Mouse (Mus musculus) mouse embryonic stem cell (cell line): ENCODE data around the gene OR5BS1P.
"Not testable (repeated sequence)": the region's sequence is repeated elsewhere in the genome, so short reads cannot be mapped to it uniquely, and the experiment has no call there.

Source experiments
- in situ Hi-C, 2 experiments: fragments of 300-500 bp; cut with MboI; formaldehyde crosslinking; loops; 1 replicate in 1 of 2; 3 replicates in 1 of 2; pipeline ENCODE4 v1.14.3; 2019 to 2020; ENCODE audit warnings: low sequenced_read_pairs in 2 of 2, low pct_unique_long_range_greater_than_20kb in 1 of 2, mixed read lengths in 1 of 2; ENCODE audit not compliant: unreplicated experiment in 1 of 2

Gene OR5BS1P

GRCm38 (mm10) chr15:98469596-98469995 is at the start of gene OR5BS1P:
TSS of gene OR5BS1P (plus strand) at chr15:98469896.
- in situ Hi-C loops, result no loop called here

GRCm38 (mm10) chr15:98420897-98421296 is 48.8 kb upstream of the OR5BS1P start:
- in situ Hi-C loops, result no loop called here

- in situ Hi-C loops, result no loop called here
Observed at GRCm38 (mm10) chr15:98424326-98424725, 45.4 kb upstream of the OR5BS1P start.

GRCm38 (mm10) chr15:98424753-98425152 is 44.9 kb upstream of the OR5BS1P start:
- in situ Hi-C loops, result no loop called here

- in situ Hi-C loops, result no loop called here
Observed at GRCm38 (mm10) chr15:98425188-98425587, 44.5 kb upstream of the OR5BS1P start.

- in situ Hi-C loops, result not testable (repeated sequence)
Observed at GRCm38 (mm10) chr15:98430925-98431324, 38.8 kb upstream of the OR5BS1P start, which contains the start of gene Olfr282. TSS of gene Olfr282 (plus strand) at chr15:98431225.

GRCm38 (mm10) chr15:98444561-98444960 is 25.1 kb upstream of the OR5BS1P start:
- in situ Hi-C loops, result no loop called here

- in situ Hi-C loops, result no loop called here
Observed at GRCm38 (mm10) chr15:98448521-98448920, 21.2 kb upstream of the OR5BS1P start.

- in situ Hi-C loops, result no loop called here
Observed at GRCm38 (mm10) chr15:98452288-98452687, 17.4 kb upstream of the OR5BS1P start, which contains the start of gene Olfr281. TSS of gene Olfr281 (plus strand) at chr15:98452588.

- in situ Hi-C loops, result no loop called here
Observed at GRCm38 (mm10) chr15:98471539-98471938, 1.8 kb downstream of the OR5BS1P start.

- in situ Hi-C loops, result no loop called here
Observed at GRCm38 (mm10) chr15:98474958-98475357, 5.3 kb downstream of the OR5BS1P start.

- in situ Hi-C loops, result no loop called here
Observed at GRCm38 (mm10) chr15:98475382-98475781, 5.7 kb downstream of the OR5BS1P start.

- in situ Hi-C loops, result no loop called here
Observed at GRCm38 (mm10) chr15:98476281-98476680, 6.6 kb downstream of the OR5BS1P start.

- in situ Hi-C loops, result no loop called here
Observed at GRCm38 (mm10) chr15:98479568-98480102, 9.9 kb downstream of the OR5BS1P start.

GRCm38 (mm10) chr15:98482701-98483100 is 13.0 kb downstream of the OR5BS1P start, which contains the start of gene Lalba:
TSS of gene Lalba (minus strand) at chr15:98482721.
- in situ Hi-C loops, result no loop called here

GRCm38 (mm10) chr15:98483907-98484886 is 14.5 kb downstream of the OR5BS1P start:
- in situ Hi-C loops, result no loop called here

- in situ Hi-C loops, result no loop called here
Observed at GRCm38 (mm10) chr15:98486433-98487021, 16.8 kb downstream of the OR5BS1P start.

GRCm38 (mm10) chr15:98491332-98491731 is 21.6 kb downstream of the OR5BS1P start:
- in situ Hi-C loops, result no loop called here

GRCm38 (mm10) chr15:98492102-98492501 is 22.4 kb downstream of the OR5BS1P start, which contains the start of gene Olfr279:
TSS of gene Olfr279 (plus strand) at chr15:98492402.
- in situ Hi-C loops, result no loop called here
